Mouse (Mus musculus) kidney, adult 2 months (tissue): ENCODE results near the gene Gipc2. TPM values are rescaled to one million over a fixed set of nuclear protein-coding genes. Genes with fewer than 3 reads are reported as not detected.
"Not testable (repeated sequence)": the region's sequence is repeated elsewhere in the genome, so short reads cannot be mapped to it uniquely, and the experiment has no call there.

Experiments used
- DNase-seq: peaks from one replicate; pipeline ENCODE4 v3.0.0; 2021
- H3K27ac ChIP-seq: fragments of 200-500 bp; 2 replicates; pipeline ENCODE4 v1.5.1; 2012; ENCODE audit warnings: low read depth, low read length, control low read depth, inconsistent platforms; ENCODE audit not compliant: insufficient read depth
- H3K27me3 ChIP-seq: fragments of 200-500 bp; replicated peaks from 2 replicates; pipeline ENCODE4 v1.6.1; 2012; ENCODE audit warnings: mild to moderate bottlenecking, moderate library complexity, low read length, inconsistent platforms; ENCODE audit not compliant: control insufficient read depth, insufficient read depth
- H3K36me3 ChIP-seq: fragments of 200-500 bp; 2 replicates; pipeline ENCODE4 v1.6.1; 2012; ENCODE audit warnings: mild to moderate bottlenecking, moderate library complexity, low read length, inconsistent platforms; ENCODE audit not compliant: control insufficient read depth, insufficient read depth
- H3K4me1 ChIP-seq: fragments of 200-500 bp; 2 replicates; pipeline ENCODE4 v1.6.1; 2011; ENCODE audit warnings: low read length; ENCODE audit not compliant: control insufficient read depth, insufficient read depth
- H3K4me3 ChIP-seq: fragments of 200-500 bp; 2 replicates; pipeline ENCODE4 v1.5.1; 2011; ENCODE audit warnings: mild to moderate bottlenecking, low read depth, low read length, control low read depth; ENCODE audit not compliant: insufficient read depth
- CTCF ChIP-seq: fragments of 200-500 bp; conservative IDR thresholded peaks from 2 replicates; pipeline ENCODE4 v1.5.1; 2011; ENCODE audit warnings: low read depth, mild to moderate bottlenecking, control low read depth, low read length, moderate library complexity, mixed read lengths; ENCODE audit not compliant: insufficient read depth, insufficient read length
- POLR2A ChIP-seq: fragments of 200-500 bp; IDR thresholded peaks from one replicate; pipeline ENCODE4 v1.6.1; 2011; ENCODE audit warnings: low read depth, low read length, control low read depth
- WGBS: fragments of 180-500 bp; shearing (Covaris S2); methylation state at CpG from one replicate; pipeline ENCODE4 v1.1.7; 2018; 5-methylcytosine and 5-hydroxymethylcytosine counted together
- polyA plus RNA-seq: library from polyadenylated mRNA; depleted of rRNA; stranded (reverse); fragments of >200 nt; gene quantifications from 2 replicates; pipeline ENCODE4 v1.2.3, GENCODE M21; 2012

Gene Gipc2
- polyA plus RNA-seq, 1 experiment: 146 TPM

GRCm38 (mm10) chr3:152201181-152201580 lies 35.2 kb upstream of the Gipc2 start:
- no peaks in the 10 kb centered on the region for H3K36me3 ChIP-seq
- H3K27me3 ChIP-seq: no peaks in the 10 kb centered on the region
- H3K4me3 ChIP-seq: no peak overlapping the region
- H3K27ac ChIP-seq: no peak overlapping the region
- no peak for TF ChIP-seq POLR2A
- no peak for TF ChIP-seq CTCF
- H3K4me1 ChIP-seq: 0 out of 2 replicates have a peak, but pooled peaks cover 2% of the 10 kb centered on the region
- no peak for DNase-seq
- 81% methylated on average over 3 of the region's 3 CpGs for WGBS

DNA sequence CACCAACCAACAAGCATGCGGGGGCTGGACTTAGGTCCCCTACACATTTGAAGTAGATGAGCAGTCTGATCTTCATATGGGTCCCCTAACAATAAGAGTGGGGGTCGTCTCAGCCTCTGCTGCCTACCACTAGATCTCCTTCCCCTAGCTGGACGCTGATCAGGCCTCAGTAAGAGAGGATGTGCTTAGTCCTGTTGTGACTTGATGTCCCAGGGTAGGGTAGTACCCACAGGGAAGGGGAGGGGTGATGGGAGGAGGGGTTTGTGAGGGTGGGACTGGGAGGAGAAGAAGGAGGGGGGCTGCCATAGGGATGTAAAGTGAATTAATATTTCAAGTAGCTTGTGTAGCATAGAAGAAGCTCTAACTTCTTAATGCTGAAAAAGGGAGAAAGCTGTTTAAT lies 33.1 kb upstream of the Gipc2 start:
- H3K27ac ChIP-seq: no peak overlapping the region
- H3K36me3 ChIP-seq: no peaks in the 10 kb centered on the region
- 0 out of 2 replicates have a peak, but pooled peaks cover 2% of the 10 kb centered on the region for H3K4me1 ChIP-seq
- no peak for DNase-seq
- no peak for TF ChIP-seq CTCF
- H3K4me3 ChIP-seq: no peak overlapping the region
- 79% methylated on average over 3 of the region's 3 CpGs for WGBS
- H3K27me3 ChIP-seq: no peaks in the 10 kb centered on the region

DNA sequence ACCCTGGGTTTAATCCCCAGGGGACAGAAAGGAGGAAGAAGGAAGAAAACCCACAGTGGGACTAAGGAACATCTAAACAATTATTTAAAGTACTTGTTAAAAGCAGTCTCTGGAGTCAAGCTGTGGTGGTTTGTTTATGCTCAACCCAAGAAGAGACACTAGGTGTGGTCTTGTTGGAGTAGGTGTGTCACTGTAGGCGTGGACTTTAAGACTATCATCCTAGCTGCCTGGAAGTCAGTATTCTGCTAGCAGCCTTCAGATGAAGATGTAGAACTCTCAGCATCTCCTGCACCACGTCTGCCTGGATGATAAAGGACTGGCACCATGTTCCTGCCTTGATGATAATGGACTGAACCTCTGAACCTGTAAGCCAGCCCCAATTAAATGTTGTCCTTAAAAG lies 31.2 kb upstream of the Gipc2 start:
- H3K4me1 ChIP-seq, DNase-seq, H3K27me3 ChIP-seq, H3K36me3 ChIP-seq, H3K4me3 ChIP-seq, H3K27ac ChIP-seq: not testable (repeated sequence)
- 70% methylated on average over 2 of the region's 2 CpGs for WGBS

DNA sequence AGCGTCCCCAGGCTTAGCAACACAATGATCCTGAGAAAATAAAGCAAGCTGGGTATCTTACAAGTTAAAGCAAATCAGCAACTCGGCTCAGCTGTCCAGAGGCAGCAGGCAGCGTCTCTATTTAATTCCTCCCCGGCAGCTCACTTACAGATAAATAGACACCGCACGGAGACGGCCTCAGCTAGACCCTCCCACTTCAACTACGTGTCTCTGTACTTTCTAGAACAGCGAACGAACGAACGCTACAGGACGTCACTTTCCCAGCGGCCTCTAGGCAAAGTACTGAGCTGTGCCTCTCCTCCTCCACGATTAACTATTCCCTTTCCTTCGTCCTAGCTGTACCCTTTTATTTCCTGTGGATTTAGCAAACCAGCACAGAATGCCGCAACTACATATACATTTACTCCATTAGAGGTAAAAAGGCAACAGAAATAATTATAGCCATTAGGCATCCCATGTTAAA lies 27.6 kb upstream of the Gipc2 start:
- DNase-seq: peak; percentile 96
- H3K4me1 ChIP-seq: peaks cover 12% of the 10 kb centered on the region
- 1% methylated on average over 17 of the region's 17 CpGs for WGBS

DNA sequence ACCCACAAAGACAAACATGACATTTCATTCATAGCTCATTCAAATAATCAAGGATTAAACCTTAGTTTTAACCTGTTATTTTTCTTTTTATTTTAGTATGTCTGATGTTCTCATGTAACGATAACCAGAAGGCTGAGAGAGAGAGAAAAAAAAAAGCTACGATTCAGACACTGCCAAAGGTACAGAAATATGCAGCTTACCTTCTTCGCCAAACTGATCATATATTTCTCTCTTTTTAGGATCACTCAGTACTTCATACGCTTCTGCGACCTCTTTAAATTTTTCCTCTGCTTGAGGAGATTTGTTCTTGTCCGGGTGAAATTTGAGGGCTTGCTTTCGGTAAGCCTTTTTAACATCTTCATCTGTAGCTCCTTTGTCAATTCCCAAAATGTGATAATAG lies 27.1 kb upstream of the Gipc2 start:
- H3K27me3 ChIP-seq: no peaks in the 10 kb centered on the region
- TF ChIP-seq CTCF: no peak
- no peak for TF ChIP-seq POLR2A
- peaks cover 14% of the 10 kb centered on the region for H3K4me1 ChIP-seq
- no peaks in the 10 kb centered on the region for H3K36me3 ChIP-seq
- DNase-seq: no peak
- H3K4me3 ChIP-seq: peak overlapping the region; percentile 56
- WGBS: 1% methylated on average over 7 of the region's 7 CpGs
- peak overlapping the region; percentile 77 for H3K27ac ChIP-seq

More for the DNA sequence above, 27.6 kb upstream of the Gipc2 start:
- Histone ChIP-seq H3K36me3 (no peaks in the 10 kb centered on the region), H3K27ac (peak overlapping the region; percentile 77), H3K27me3 (no peaks in the 10 kb centered on the region), H3K4me3 (peak overlapping the region; percentile 56)
- TF ChIP-seq CTCF: no peak
- TF ChIP-seq POLR2A: peak; percentile 67

DNA sequence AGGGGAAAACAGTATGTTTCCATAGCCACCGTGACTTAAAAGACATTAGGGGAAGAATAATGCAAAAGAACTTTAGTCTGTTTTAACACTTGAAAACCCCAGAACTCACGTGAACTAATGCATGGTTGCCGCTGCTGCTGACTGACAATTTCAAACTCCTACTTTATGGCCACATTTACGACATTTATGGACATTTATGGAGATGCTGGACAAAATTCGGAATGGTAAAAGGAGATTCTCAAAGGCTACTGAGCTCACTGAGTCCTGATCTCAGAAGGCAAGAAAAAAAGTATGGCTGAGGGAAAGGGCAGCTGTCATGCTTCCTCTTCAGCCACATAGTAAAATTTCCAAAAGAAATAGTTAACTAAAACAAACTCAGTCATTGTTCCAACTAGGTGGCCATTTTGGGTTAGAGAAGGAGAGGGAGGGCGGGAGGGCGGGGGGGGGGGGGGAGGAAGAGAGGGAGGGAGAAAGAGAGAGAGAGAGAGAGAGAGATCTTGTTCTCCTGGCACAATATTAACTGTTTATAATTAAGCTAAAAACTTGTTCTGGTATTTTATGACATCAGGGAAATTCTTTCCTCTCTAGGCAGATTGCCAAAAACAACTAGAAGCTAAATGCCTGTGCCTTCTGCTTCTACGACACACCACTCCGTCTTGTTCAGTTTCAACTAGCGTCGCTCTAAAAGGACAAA lies 26.4 kb upstream of the Gipc2 start:
- H3K4me1 ChIP-seq: peaks cover 14% of the 10 kb centered on the region
- TF ChIP-seq POLR2A (no peak), CTCF (no peak)
- peak; percentile 90 for DNase-seq
- WGBS: under 1% methylated on average over 11 of the region's 11 CpGs
- peak overlapping the region; percentile 37 for H3K4me3 ChIP-seq
- no peaks in the 10 kb centered on the region for H3K27me3 ChIP-seq
- H3K27ac ChIP-seq: peak overlapping the region; percentile 93
- H3K36me3 ChIP-seq: no peaks in the 10 kb centered on the region

- WGBS: 1% methylated on average over 6 of the region's 6 CpGs
- Histone ChIP-seq H3K36me3 (no peaks in the 10 kb centered on the region), H3K27me3 (no peaks in the 10 kb centered on the region), H3K27ac (peak overlapping the region; percentile 93), H3K4me3 (peak overlapping the region; percentile 37), H3K4me1 (peaks cover 14% of the 10 kb centered on the region)
- TF ChIP-seq POLR2A (no peak), CTCF (peak; percentile 12; the same call in 1 of the 2 replicates)
- DNase-seq: peak; percentile 76
Observed at GRCm38 (mm10) chr3:152191791-152192237, 25.8 kb upstream of the Gipc2 start.
